Mouse (Mus musculus) spleen, adult 2 months (tissue): ENCODE measurements around the gene Whamm.

Experiments used
- CTCF ChIP-seq: fragments of 200-500 bp; IDR thresholded peaks from 2 replicates; pipeline ENCODE4 v1.5.1; 2011; ENCODE audit warnings: mild to moderate bottlenecking, inconsistent platforms; ENCODE audit not compliant: insufficient read depth, insufficient read length, insufficient replicate concordance; ENCODE audit errors: extremely low read depth
- POLR2A ChIP-seq: fragments of 200-500 bp; IDR thresholded peaks from 2 replicates; pipeline ENCODE4 v1.6.1; 2011; ENCODE audit warnings: low read depth, low read length, inconsistent platforms

DNA sequence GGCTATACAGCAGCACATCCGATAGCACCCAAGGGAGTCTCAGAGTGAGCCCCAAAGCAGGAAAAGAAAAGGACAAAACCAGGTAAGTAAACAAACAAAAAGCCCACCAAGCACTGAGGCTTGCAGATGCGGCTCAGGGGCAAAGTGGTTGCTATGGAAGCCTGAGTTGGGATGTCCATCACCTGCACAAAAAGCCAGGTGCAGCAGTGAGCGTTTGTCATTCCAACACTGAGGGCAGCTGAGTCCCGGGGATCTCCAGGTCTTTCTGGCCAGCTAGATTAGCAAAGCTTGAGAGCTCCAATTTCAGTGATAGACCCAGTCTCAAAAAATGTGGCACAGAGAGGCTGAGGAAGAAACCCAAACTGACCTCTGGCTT is 13.1 kb upstream of the Whamm start:
- TF ChIP-seq CTCF (no peak), POLR2A (no peak)
